Mouse (Mus musculus) MEL-GATA-1-ER (cell line): ENCODE results near the gene Syn3.

Experiments used
- DNase-seq: peaks from one replicate; pipeline ENCODE4 v3.0.0-alpha.2; 2012; ENCODE audit warnings: low read depth; ENCODE audit errors: extremely low read depth

Gene Syn3

GRCm38 (mm10) chr10:86279579-86280168 is 219.0 kb downstream of the Syn3 start:
- DNase-seq = no peak

- no peak for DNase-seq
These were observed 220.2 kb downstream of the Syn3 start for GRCm38 (mm10) chr10:86278481-86278880.

- DNase-seq = no peak
These were observed 221.4 kb downstream of the Syn3 start for GRCm38 (mm10) chr10:86277327-86277726.

GRCm38 (mm10) chr10:86275585-86275984 is 223.1 kb downstream of the Syn3 start:
- no peak for DNase-seq

GRCm38 (mm10) chr10:86273410-86274191 is 225.1 kb downstream of the Syn3 start:
- no peak for DNase-seq

DNA sequence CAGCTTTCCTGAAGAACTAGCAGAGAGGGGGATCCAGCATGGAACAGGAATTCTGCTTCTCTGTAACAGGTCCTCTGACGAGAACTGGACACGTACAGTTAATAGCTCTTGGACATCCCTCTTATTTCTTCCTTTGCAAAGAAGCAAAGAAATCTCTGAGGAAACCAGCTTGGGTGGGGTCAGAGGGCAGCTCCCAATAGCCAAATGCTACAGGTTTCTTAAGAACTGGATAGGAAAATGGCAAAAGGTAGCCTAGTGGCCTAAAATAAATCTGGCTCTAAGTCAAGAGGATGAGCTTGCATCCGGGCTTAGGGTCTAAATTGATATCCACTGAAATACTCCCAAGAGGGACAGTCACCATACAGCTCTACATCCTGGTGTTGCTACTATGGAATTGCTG is 225.9 kb downstream of the Syn3 start:
- no peak for DNase-seq

DNA sequence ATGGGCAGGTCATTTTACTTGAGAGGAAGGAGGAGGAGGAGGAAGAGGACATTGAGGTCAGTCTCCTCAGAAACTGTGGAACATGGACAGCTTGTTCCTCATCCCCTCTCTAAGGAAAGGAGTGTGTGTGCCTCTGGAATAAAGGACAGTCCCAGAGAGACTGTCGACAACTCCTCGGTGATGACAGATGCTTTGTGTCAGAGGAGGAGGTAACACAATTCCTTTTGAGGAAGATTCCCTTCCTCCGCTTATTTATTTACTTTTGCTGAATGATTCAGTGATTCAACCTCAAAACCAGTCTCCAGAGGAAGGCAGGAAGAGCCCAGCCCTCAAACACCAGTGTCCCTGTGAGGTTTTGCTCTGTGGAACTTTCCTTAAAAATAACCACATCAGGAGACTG is 228.4 kb downstream of the Syn3 start:
- DNase-seq = no peak

DNA sequence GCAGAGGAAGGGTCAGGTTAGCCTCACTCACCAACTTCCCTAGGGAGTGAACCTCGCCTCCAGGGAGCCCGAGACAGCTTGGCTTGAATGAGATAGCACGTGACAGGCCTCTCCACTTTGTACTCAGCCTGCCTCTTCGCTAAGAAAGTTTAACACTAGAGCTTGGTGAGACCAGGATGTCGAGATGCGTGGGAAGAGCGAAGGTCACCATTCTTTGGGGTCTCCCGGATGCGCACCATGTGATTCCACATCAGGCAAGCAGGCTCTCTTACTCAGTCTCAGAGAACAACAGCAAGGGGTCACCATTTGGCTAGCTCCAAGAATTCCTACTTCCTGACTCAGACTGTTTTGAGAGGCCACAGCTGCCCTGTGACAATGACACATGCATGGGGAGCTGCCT is 234.1 kb downstream of the Syn3 start:
- no peak for DNase-seq

- DNase-seq = no peak
These were observed 237.0 kb downstream of the Syn3 start for GRCm38 (mm10) chr10:86261725-86262124.

GRCm38 (mm10) chr10:86258992-86259391 is 239.7 kb downstream of the Syn3 start:
- DNase-seq = no peak

DNA sequence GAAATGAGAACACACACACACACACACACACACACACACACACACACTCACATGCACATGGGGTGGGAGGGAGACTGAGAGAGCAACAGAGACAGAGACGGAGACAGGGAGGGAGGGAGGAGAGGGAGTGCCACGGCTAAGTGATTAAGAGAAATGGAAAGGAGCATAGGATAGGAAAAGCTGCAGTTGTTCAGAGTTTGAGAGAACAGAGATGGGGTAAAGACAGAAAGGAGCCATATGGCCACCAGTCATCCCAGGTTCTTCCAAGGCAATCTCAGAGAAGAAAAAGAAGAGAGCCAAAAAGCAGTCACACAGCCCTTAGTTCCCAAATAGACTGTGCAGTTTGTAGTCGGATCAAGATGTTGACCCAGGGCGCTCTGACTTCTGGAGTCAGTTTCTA is 240.7 kb downstream of the Syn3 start:
- DNase-seq = no peak

GRCm38 (mm10) chr10:86257045-86257444 is 241.7 kb downstream of the Syn3 start:
- no peak for DNase-seq

GRCm38 (mm10) chr10:86256221-86256620 is 242.5 kb downstream of the Syn3 start:
- DNase-seq = no peak

DNA sequence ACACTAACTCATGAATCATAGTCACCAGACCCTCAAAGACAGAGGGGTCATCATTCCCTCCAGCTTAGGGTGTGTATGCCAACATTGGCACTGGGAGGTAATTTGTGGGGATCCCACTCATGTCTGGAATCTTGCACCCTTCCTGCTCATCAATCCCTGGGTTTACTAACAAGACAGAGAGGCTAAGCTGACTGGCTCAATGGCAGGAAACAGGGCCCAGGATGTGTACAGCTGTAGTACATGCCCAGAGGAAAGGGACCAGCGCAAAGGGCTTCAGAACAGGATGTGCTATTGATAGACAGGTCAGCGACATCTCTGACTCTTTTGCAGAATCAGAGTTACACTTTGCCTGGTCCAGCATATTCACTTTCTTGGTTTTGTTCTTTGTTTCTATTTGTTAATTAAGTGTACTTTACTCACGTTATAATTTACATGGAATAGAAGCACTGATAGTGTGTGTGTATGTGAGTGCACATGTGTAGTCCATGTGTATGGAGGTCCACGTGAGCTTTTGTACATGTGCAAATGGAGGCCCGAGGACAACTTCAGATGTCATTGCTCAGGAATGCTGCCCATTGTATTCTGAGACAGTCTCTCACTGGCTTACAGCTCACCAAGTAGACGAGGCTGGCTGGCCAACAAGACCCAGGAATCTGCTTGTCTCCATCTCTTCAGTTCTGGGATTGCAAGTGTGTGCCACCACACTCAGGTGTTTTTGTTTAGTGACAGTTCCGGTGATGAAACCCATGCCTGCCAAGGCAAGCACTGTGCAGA is 248.4 kb downstream of the Syn3 start:
- no peak for DNase-seq

GRCm38 (mm10) chr10:86249283-86249682 is 249.4 kb downstream of the Syn3 start:
- no peak for DNase-seq

GRCm38 (mm10) chr10:86248807-86249206 is 249.9 kb downstream of the Syn3 start:
- DNase-seq = no peak

DNA sequence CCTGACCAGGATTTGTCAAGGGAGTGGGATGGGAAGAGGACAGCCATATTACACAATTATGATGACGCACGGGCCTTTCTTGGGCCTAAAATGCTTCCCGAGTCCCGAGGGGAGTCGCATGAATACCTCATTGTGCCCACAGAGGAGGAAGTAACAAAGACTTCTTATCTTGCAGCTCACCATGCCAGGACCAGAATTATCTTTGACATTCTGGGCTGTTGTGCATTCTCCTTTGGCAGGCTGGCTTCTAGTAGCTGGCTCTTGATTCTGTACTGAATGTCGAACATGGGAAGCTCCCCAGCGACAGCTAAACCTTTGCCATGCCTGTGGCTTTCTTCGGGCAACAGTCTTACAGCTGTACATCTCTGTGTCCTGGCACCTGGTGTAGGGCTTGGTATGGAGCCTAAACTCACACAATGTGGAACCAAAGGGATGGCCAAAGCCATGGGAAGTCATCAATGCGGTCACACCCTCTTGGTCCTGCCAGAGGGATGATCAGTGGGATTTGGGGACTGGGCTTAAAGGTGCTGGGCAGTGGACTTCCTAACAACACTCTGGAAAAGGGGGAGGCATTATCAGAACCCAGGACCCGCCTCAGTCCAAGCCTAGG is 250.5 kb downstream of the Syn3 start:
- no peak for DNase-seq

- DNase-seq = no peak
These were observed 253.3 kb downstream of the Syn3 start for GRCm38 (mm10) chr10:86245396-86245795.

DNA sequence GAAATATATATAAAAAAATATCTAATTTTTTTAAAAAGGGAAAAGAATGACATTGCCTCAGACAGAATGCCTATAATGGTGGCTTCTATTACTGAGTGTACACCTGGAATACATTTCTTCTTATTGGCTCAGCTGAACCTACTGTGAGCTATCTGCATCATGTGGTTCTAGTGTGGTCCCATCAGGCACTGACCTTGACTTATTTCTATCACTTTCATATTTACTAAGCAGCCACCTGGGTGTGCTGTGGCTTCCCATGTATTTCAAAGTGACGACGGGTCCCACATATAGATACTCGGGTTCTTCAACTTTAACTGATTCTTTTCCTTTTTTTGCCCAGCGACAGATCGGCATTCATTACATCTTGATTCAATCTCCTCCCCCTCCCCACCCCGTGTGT is 255.2 kb downstream of the Syn3 start:
- DNase-seq = no peak

GRCm38 (mm10) chr10:86242721-86243120 is 256.0 kb downstream of the Syn3 start:
- DNase-seq = no peak

GRCm38 (mm10) chr10:86230006-86230405 is 268.7 kb downstream of the Syn3 start:
- no peak for DNase-seq

DNA sequence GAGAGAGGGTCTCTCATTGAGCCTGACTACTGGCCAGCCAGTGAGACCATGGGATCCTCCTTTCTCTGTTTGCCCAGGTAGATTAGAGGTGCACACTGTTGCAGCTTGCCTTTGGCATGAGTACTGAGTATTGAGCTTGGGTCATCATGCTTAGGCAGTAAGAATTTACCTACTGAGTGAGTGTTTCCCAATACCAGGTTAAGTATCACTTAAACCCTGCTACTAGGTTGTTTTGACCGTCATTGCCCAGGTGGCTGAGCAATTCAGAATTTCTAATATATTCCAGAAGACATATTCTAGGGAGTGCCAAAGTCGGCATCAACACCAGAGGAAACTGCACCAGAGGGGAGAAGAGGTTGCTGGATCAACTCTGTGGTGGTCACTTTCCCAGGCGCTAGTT is 273.2 kb downstream of the Syn3 start:
- no peak for DNase-seq
